Mouse (Mus musculus): ENCODE data around the gene Pnpla1. TPM values are rescaled to one million over a fixed set of nuclear protein-coding genes. Genes with fewer than 3 reads are reported as not detected.

The Pnpla1 gene
- polyA plus RNA-seq, 1 experiment from 2014 or later: 0.16 TPM

- Histone ChIP-seq H3K36me3 (replicated peaks; ENCODE audit: insufficient read depth, low read length) (no peaks in the 10 kb centered on the region), H3K4me2 (ENCODE audit: low read depth, low read length) (no peak overlapping the region), H3K27me3 (ENCODE audit: insufficient read depth, low read length) (no peaks in the 10 kb centered on the region), H3K9me3 (ENCODE audit: low read length) (no peaks in the 10 kb centered on the region; the same call in 1 of the 2 replicates), H3K9ac (replicated peaks) (no peak overlapping the region), H3K27ac (ENCODE audit: low read depth) (no peak overlapping the region), H3K4me1 (ENCODE audit: insufficient read depth) (no peaks in the 10 kb centered on the region), H3K4me3 (ENCODE audit: low read depth, low read length) (no peak overlapping the region)
- 69% methylated on average over 7 of the region's 7 CpGs for WGBS (ENCODE audit: insufficient replicate concordance)
- no peak for ATAC-seq
- no peak for DNase-seq
- TF ChIP-seq CTCF (IDR thresholded peaks at IDR 0.05; ENCODE audit: low read depth) (no peak), EP300 (IDR thresholded peaks at IDR 0.05; ENCODE audit: low read depth) (no peak)
Measured at GRCm38 (mm10) chr17:28854377-28854776, 3.8 kb upstream of the Pnpla1 start.

GRCm38 (mm10) chr17:28855166-28855885, 2.9 kb upstream of the Pnpla1 start:
- peak; percentile 78 for TF ChIP-seq CTCF (IDR thresholded peaks at IDR 0.05; ENCODE audit: low read depth)
- no peak for TF ChIP-seq EP300 (IDR thresholded peaks at IDR 0.05; ENCODE audit: low read depth)
- ATAC-seq (no peak), DNase-seq (peak; percentile 64)
- no peaks in the 10 kb centered on the region for H3K27me3 ChIP-seq (ENCODE audit: insufficient read depth, low read length)
- H3K9ac ChIP-seq (replicated peaks): no peak overlapping the region
- no peaks in the 10 kb centered on the region for H3K36me3 ChIP-seq (replicated peaks; ENCODE audit: insufficient read depth, low read length)
- 72% methylated on average over 9 of the region's 9 CpGs for WGBS (ENCODE audit: insufficient replicate concordance)
- H3K4me2 ChIP-seq (ENCODE audit: low read depth, low read length): no peak overlapping the region
- no peaks in the 10 kb centered on the region; the same call in 1 of the 2 replicates for H3K9me3 ChIP-seq (ENCODE audit: low read length)
- H3K4me1 ChIP-seq (ENCODE audit: insufficient read depth): no peaks in the 10 kb centered on the region
- 0 out of 2 replicates have a peak overlapping the region, but pooled peaks have one; percentile 16 for H3K27ac ChIP-seq (ENCODE audit: low read depth)
- no peak overlapping the region for H3K4me3 ChIP-seq (ENCODE audit: low read depth, low read length)

GRCm38 (mm10) chr17:28856030-28856429, 2.2 kb upstream of the Pnpla1 start:
- H3K27ac ChIP-seq (ENCODE audit: low read depth): 0 out of 2 replicates have a peak overlapping the region, but pooled peaks have one; percentile 16
- DNase-seq (peak; percentile 49), ATAC-seq (peak; percentile 26)
- H3K9me3 ChIP-seq (ENCODE audit: low read length): no peaks in the 10 kb centered on the region; the same call in 1 of the 2 replicates
- no peaks in the 10 kb centered on the region for H3K4me1 ChIP-seq (ENCODE audit: insufficient read depth)
- H3K36me3 ChIP-seq (replicated peaks; ENCODE audit: insufficient read depth, low read length): no peaks in the 10 kb centered on the region
- H3K4me3 ChIP-seq (ENCODE audit: low read depth, low read length): no peak overlapping the region
- H3K9ac ChIP-seq (replicated peaks): no peak overlapping the region
- no peaks in the 10 kb centered on the region for H3K27me3 ChIP-seq (ENCODE audit: insufficient read depth, low read length)
- TF ChIP-seq CTCF (IDR thresholded peaks at IDR 0.05; ENCODE audit: low read depth) (no peak), EP300 (IDR thresholded peaks at IDR 0.05; ENCODE audit: low read depth) (no peak)
- 42% methylated on average over 3 of the region's 3 CpGs for WGBS (ENCODE audit: insufficient replicate concordance)
- H3K4me2 ChIP-seq (ENCODE audit: low read depth, low read length): no peak overlapping the region

DNA sequence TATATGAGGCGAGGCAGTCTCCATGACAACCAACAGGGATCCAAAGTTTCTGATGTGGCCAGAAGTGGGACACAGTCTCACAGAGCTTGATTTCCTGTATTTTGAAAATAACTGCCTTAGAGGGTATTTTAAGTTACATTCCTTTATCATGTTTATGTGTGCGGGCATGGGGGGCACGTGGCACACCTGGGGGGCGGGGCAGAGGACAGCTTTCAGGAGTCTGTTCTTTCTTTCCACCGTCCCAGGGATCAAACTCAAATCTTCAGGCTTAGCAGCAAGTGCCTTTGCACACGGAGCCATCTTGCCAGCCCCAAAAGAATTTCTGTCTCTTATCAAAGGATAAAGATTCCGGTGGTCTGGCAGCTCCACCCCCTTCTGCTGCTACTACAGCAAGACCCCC, 5.7 kb downstream of the Pnpla1 start:
- no peaks in the 10 kb centered on the region for H3K4me1 ChIP-seq (ENCODE audit: insufficient read depth)
- DNase-seq (no peak), ATAC-seq (no peak)
- H3K9ac ChIP-seq (replicated peaks): no peak overlapping the region
- no peak for TF ChIP-seq EP300 (IDR thresholded peaks at IDR 0.05; ENCODE audit: low read depth)
- no peak for TF ChIP-seq CTCF (IDR thresholded peaks at IDR 0.05; ENCODE audit: low read depth)
- H3K27ac ChIP-seq (ENCODE audit: low read depth): no peak overlapping the region
- no peaks in the 10 kb centered on the region for H3K27me3 ChIP-seq (ENCODE audit: insufficient read depth, low read length)
- H3K4me2 ChIP-seq (ENCODE audit: low read depth, low read length): no peak overlapping the region
- H3K4me3 ChIP-seq (ENCODE audit: low read depth, low read length): no peak overlapping the region
- 63% methylated on average over 7 of the region's 7 CpGs for WGBS (ENCODE audit: insufficient replicate concordance)
- no peaks in the 10 kb centered on the region for H3K9me3 ChIP-seq (ENCODE audit: low read length)
- H3K36me3 ChIP-seq (replicated peaks; ENCODE audit: insufficient read depth, low read length): no peaks in the 10 kb centered on the region

GRCm38 (mm10) chr17:28864464-28864863, 6.3 kb downstream of the Pnpla1 start:
- H3K4me3 ChIP-seq (ENCODE audit: low read depth, low read length): no peak overlapping the region
- H3K27me3 ChIP-seq (ENCODE audit: insufficient read depth, low read length): no peaks in the 10 kb centered on the region
- H3K4me2 ChIP-seq (ENCODE audit: low read depth, low read length): no peak overlapping the region
- H3K36me3 ChIP-seq (replicated peaks; ENCODE audit: insufficient read depth, low read length): no peaks in the 10 kb centered on the region
- H3K4me1 ChIP-seq (ENCODE audit: insufficient read depth): no peaks in the 10 kb centered on the region
- ATAC-seq: no peak
- WGBS (ENCODE audit: insufficient replicate concordance): 77% methylated on average over 6 of the region's 6 CpGs
- DNase-seq: no peak
- no peak for TF ChIP-seq CTCF (IDR thresholded peaks at IDR 0.05; ENCODE audit: low read depth)
- TF ChIP-seq EP300 (IDR thresholded peaks at IDR 0.05; ENCODE audit: low read depth): no peak
- no peak overlapping the region for H3K9ac ChIP-seq (replicated peaks)
- H3K9me3 ChIP-seq (ENCODE audit: low read length): no peaks in the 10 kb centered on the region
- H3K27ac ChIP-seq (ENCODE audit: low read depth): no peak overlapping the region

DNA sequence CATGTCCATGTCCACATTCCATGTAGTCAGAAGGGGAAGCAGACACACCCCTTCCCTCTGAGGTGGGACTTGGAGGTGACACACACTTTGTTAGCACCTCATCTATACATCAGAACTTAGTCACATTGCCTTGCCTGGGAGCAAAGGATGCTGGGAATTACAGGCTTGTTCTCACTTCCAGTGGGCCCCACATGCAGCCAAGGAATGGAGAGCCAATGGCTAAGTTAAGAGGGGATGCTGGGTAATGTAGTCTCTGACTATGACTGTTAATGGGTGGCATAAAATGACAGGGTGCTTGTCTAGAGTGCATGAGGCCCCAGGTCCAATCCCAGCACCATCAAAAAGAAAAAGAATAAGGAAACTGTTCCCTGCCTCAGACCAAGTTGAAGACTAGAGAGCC, 8.7 kb downstream of the Pnpla1 start:
- Histone ChIP-seq H3K36me3 (replicated peaks; ENCODE audit: insufficient read depth, low read length) (no peaks in the 10 kb centered on the region), H3K9ac (replicated peaks) (no peak overlapping the region), H3K4me1 (ENCODE audit: insufficient read depth) (0 out of 2 replicates have a peak, but pooled peaks cover 3% of the 10 kb centered on the region), H3K4me3 (ENCODE audit: low read depth, low read length) (no peak overlapping the region), H3K4me2 (ENCODE audit: low read depth, low read length) (no peak overlapping the region), H3K9me3 (ENCODE audit: low read length) (no peaks in the 10 kb centered on the region), H3K27me3 (ENCODE audit: insufficient read depth, low read length) (no peaks in the 10 kb centered on the region), H3K27ac (ENCODE audit: low read depth) (no peak overlapping the region)
- no peak for TF ChIP-seq EP300 (IDR thresholded peaks at IDR 0.05; ENCODE audit: low read depth)
- no peak for TF ChIP-seq CTCF (IDR thresholded peaks at IDR 0.05; ENCODE audit: low read depth)
- DNase-seq (no peak), ATAC-seq (no peak)

Data from liver, postnatal 0 days (tissue).